Mouse (Mus musculus) liver, embryonic 16.5 days (tissue): ENCODE results near the gene Tspan13. TPM values are rescaled to one million over a fixed set of nuclear protein-coding genes. Genes with fewer than 3 reads are reported as not detected.

Source experiments
- ATAC-seq: fragments of 200-750 bp; cut with Nextera tagmentation; 2 replicates; pipeline ENCODE4 v1.8.0; 2017; ENCODE audit warnings: low read depth, mild to moderate bottlenecking, moderate number of reproducible peaks, moderate library complexity
- H3K27ac ChIP-seq: fragments of 300-500 bp; sonication (generic); 2 replicates; pipeline ENCODE4 v1.5.1; 2014; ENCODE audit warnings: mild to moderate bottlenecking, low read length
- H3K27me3 ChIP-seq: fragments of 300-500 bp; sonication (generic); 2 replicates; pipeline ENCODE4 v1.6.1; 2014; ENCODE audit warnings: low read depth, low read length, mixed read lengths; ENCODE audit not compliant: control insufficient read depth, insufficient read depth
- H3K36me3 ChIP-seq: fragments of 300-500 bp; sonication (generic); 2 replicates; pipeline ENCODE4 v1.6.1; 2014; ENCODE audit warnings: mild to moderate bottlenecking; ENCODE audit not compliant: control insufficient read depth, insufficient read depth
- H3K4me1 ChIP-seq: fragments of 300-500 bp; sonication (generic); 2 replicates; pipeline ENCODE4 v1.6.1; 2014; ENCODE audit warnings: low read depth, low read length, mixed read lengths; ENCODE audit not compliant: control insufficient read depth
- H3K4me2 ChIP-seq: fragments of 300-500 bp; sonication (generic); 2 replicates; pipeline ENCODE4 v1.6.1; 2014; ENCODE audit warnings: low read depth, low read length, mixed read lengths
- H3K4me3 ChIP-seq: fragments of 300-500 bp; sonication (generic); 2 replicates; pipeline ENCODE4 v1.5.1; 2014; ENCODE audit warnings: low read depth, mild to moderate bottlenecking, low read length
- H3K9ac ChIP-seq: fragments of 300-500 bp; sonication (generic); 2 replicates; pipeline ENCODE4 v1.6.1; 2014; ENCODE audit warnings: low read depth, low read length
- H3K9me3 ChIP-seq: fragments of 300-500 bp; sonication (generic); replicated peaks from 2 replicates; pipeline ENCODE4 v1.6.1; 2016; ENCODE audit warnings: low read length; ENCODE audit not compliant: control insufficient read depth
- WGBS: fragments of 180-500 bp; shearing (Covaris S2); extraction: QIAGEN DNeasy Blood & Tissue Kit; methylation state at CpG from one replicate; pipeline ENCODE4 v1.1.7; 2014; ENCODE audit not compliant: insufficient replicate concordance; 5-methylcytosine and 5-hydroxymethylcytosine counted together
- polyA plus RNA-seq: library from polyadenylated mRNA; unstranded; fragments of >200 nt; fragmentation: Nextera tagmentation; extraction: Ambion mirVana; gene quantifications from 2 replicates; pipeline ENCODE4 v1.2.1, GENCODE M21; 2015

Gene Tspan13
- 16.6 and 16.8 TPM in 2 replicates for polyA plus RNA-seq

DNA sequence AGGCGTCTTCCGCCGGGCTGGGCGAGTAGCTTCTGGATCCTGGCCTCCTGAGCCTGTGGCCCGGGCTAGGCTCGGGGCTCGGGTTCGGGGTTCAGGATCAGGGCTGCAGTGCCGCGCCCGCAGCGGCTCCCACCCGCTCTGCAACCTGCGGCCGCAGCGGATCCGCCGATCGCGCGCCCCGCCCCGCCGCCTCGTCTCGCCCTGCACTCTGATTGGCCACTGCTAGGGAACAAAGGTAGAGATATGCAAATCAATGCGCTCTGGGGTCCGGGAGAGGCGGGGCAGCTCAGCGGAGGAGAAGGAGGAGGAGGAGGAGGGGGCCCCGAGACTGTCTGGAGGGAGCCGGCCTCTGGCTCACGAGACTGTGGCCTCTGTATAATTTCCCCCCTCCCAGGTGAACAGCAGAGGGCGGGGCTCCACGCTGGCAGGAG, at the start of gene Tspan13:
Gene Tspan13 (minus strand): TSS at position 153 of the 431 bp plus-strand sequence.
- Histone ChIP-seq H3K9ac (peak within 1 kb of the TSS; percentile 69), H3K27me3 (no peaks in the 10 kb centered on the region), H3K4me1 (peaks cover 10% of the 10 kb centered on the region; the same call in 1 of the 2 replicates), H3K4me3 (peak within 1 kb of the TSS; percentile 77), H3K36me3 (no peaks in the 10 kb centered on the region), H3K27ac (no peak within 1 kb of the TSS), H3K9me3 (no peaks in the 10 kb centered on the region), H3K4me2 (peak within 1 kb of the TSS; percentile 94)
- WGBS, result 0% methylated on average over 32 of the region's 35 CpGs
- ATAC-seq, result peak; percentile 94

- ATAC-seq, result no peak
- H3K4me2 ChIP-seq, result no peak overlapping the region
- H3K36me3 ChIP-seq, result 0 out of 2 replicates have a peak, but pooled peaks cover 2% of the 10 kb centered on the region
- no peaks in the 10 kb centered on the region for H3K27me3 ChIP-seq
- no peaks in the 10 kb centered on the region for H3K9me3 ChIP-seq
- no peak overlapping the region for H3K27ac ChIP-seq
- no peak overlapping the region for H3K9ac ChIP-seq
- H3K4me3 ChIP-seq, result no peak overlapping the region
- 82% methylated on average over 10 of the region's 10 CpGs for WGBS
- no peaks in the 10 kb centered on the region for H3K4me1 ChIP-seq
Measured at GRCm38 (mm10) chr12:36091964-36092363, 49.7 kb upstream of the Tspan13 start.

DNA sequence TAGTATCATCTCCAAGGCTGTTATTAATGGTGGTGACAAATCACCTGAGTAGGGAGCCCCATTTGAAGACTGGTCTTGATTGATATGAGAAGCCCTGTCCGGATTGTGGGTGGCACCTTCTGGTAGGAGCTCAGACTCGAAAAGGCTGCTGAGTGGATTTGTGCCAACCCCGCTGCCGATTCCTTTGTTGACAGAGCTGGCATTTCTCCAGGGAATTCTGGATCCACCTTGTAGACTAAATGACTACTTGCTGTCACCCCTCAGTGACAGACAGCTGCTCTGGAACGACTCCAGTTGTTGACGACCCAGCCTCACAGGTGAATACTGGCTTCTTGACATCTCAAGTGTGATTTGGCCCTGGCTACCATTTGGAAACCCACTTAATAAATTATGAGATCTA, 46.9 kb upstream of the Tspan13 start:
- H3K27ac ChIP-seq, result no peak overlapping the region
- ATAC-seq, result no peak
- no peak overlapping the region for H3K4me2 ChIP-seq
- H3K36me3 ChIP-seq, result 0 out of 2 replicates have a peak, but pooled peaks cover 2% of the 10 kb centered on the region
- H3K4me3 ChIP-seq, result no peak overlapping the region
- H3K9me3 ChIP-seq, result no peaks in the 10 kb centered on the region
- no peak overlapping the region for H3K9ac ChIP-seq
- no peaks in the 10 kb centered on the region for H3K4me1 ChIP-seq
- WGBS, result 49% methylated on average over 6 of the region's 6 CpGs
- H3K27me3 ChIP-seq, result no peaks in the 10 kb centered on the region

- Histone ChIP-seq H3K4me3 (no peak overlapping the region), H3K4me2 (no peak overlapping the region), H3K4me1 (no peaks in the 10 kb centered on the region), H3K27ac (no peak overlapping the region), H3K9me3 (no peaks in the 10 kb centered on the region), H3K9ac (no peak overlapping the region), H3K27me3 (no peaks in the 10 kb centered on the region), H3K36me3 (0 out of 2 replicates have a peak, but pooled peaks cover 2% of the 10 kb centered on the region)
- no peak for ATAC-seq
- 58% methylated on average over 1 of the region's 1 CpGs for WGBS
Measured at GRCm38 (mm10) chr12:36088804-36089203, 46.5 kb upstream of the Tspan13 start.

DNA sequence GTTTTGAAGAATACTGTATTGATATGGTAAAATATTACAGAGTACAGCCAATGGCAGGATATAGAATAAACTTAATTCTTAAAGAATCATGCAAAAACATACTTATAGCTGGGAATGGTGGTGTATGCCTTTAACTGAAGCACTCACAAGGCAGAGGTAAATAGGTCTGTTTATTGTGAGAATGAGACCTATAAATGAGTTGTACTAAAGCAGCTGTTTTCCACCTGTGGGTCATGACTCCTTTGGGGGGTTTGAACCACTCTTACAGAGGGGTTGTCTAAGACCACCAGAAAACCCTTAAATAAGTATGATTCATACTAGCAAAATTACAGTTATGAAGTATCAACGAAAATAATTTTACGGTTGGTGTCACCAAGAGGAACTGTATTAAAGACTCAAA, 43.1 kb upstream of the Tspan13 start:
- no peaks in the 10 kb centered on the region for H3K36me3 ChIP-seq
- no peak overlapping the region for H3K9ac ChIP-seq
- ATAC-seq, result no peak
- no peaks in the 10 kb centered on the region for H3K4me1 ChIP-seq
- H3K9me3 ChIP-seq, result no peaks in the 10 kb centered on the region
- no peak overlapping the region for H3K4me3 ChIP-seq
- H3K27ac ChIP-seq, result no peak overlapping the region
- no peaks in the 10 kb centered on the region for H3K27me3 ChIP-seq
- no peak overlapping the region for H3K4me2 ChIP-seq
- 76% methylated on average over 2 of the region's 2 CpGs for WGBS

DNA sequence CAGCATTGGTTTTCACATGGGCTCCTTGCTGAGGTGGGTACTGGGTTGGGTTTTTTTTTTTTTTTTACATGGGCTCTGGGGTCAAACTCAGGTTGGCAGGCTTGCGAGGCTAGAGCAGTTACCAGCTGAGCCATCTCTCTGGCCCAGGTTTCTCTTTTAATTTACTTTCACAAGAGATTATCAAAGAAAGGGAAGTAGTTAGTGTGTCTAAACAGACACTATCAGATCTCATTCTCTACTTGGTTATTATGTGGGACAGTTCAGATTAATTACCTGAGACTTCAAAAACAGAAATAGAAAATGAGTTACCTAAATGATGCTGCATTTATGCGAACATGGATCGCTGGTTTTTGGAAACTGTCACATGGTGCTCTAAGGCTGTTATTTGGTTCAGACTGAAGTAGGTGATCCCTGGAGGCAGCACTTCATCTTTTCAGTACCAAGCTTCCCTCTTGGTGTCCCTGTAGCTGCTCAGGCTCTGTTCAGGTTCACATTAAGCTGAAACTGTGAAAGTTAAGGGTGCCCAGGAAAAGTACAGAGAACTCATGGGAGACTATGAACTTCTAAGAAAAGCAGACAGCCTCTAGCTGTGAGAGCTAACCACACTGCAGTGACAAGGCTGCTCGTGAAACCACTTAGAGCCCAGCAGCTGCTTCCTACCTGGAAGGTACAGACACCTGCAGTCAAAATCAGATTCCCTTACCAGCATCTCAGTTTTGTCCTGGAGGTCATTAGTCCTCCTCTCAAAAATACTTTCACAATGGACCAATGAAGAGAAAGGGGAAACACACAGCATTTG, 36.0 kb upstream of the Tspan13 start:
- H3K4me3 ChIP-seq, result no peak overlapping the region

DNA sequence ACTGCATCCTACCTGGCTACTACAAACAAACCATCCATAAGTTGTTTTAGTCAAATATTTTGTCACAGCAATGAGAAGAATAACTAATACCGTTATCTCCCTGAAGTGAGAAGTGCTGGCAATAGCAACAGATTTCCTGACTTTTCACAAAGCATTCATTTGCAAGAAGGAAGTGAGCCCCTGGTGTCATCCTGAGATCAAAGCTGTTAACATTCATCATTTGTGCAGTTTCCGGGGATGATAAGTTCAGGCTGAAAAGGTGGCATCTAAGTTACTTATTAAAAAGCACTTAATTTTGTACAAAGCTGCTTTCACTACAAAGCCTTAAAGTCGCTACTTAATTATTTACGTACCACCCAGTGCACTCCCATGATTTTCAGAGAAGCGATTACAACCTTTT, 30.6 kb upstream of the Tspan13 start:
- no peak overlapping the region for H3K4me2 ChIP-seq
- H3K27ac ChIP-seq, result no peak overlapping the region
- no peaks in the 10 kb centered on the region for H3K27me3 ChIP-seq
- H3K4me1 ChIP-seq, result no peaks in the 10 kb centered on the region
- no peaks in the 10 kb centered on the region for H3K9me3 ChIP-seq
- H3K9ac ChIP-seq, result no peak overlapping the region
- ATAC-seq, result no peak
- H3K36me3 ChIP-seq, result no peaks in the 10 kb centered on the region
- WGBS, result 32% methylated on average over 5 of the region's 5 CpGs
- H3K4me3 ChIP-seq, result no peak overlapping the region

More for the DNA sequence above, 36.0 kb upstream of the Tspan13 start:
- Histone ChIP-seq H3K27me3 (no peaks in the 10 kb centered on the region), H3K9ac (no peak overlapping the region), H3K36me3 (no peaks in the 10 kb centered on the region), H3K9me3 (no peaks in the 10 kb centered on the region), H3K4me2 (no peak overlapping the region), H3K27ac (no peak overlapping the region), H3K4me1 (no peaks in the 10 kb centered on the region)
- ATAC-seq, result no peak
- WGBS, result 53% methylated on average over 4 of the region's 4 CpGs

DNA sequence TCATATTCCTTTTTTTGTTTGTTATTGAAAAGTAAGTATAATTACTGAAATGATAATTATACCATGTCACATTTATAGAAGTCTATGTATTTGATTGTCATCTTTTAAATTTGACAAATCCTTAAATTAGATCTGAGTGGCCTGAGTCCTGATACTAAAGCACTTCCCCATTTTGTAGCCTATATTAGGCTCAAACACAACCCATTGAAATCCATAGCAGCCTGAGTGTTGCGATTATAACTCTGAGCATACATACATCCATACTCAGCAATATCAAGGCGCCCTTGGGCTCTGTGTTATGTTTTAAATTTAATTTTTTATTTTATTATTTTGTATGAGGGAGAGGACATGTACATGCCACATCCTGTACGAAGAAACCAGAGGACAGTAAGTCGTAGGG, 27.9 kb upstream of the Tspan13 start:
- Histone ChIP-seq H3K27ac (no peak overlapping the region), H3K4me1 (no peaks in the 10 kb centered on the region), H3K4me3 (no peak overlapping the region), H3K9me3 (no peaks in the 10 kb centered on the region), H3K4me2 (no peak overlapping the region), H3K9ac (no peak overlapping the region), H3K27me3 (no peaks in the 10 kb centered on the region), H3K36me3 (no peaks in the 10 kb centered on the region)
- ATAC-seq, result no peak
- WGBS, result 60% methylated on average over 4 of the region's 4 CpGs

- 63% methylated on average over 2 of the region's 2 CpGs for WGBS
- ATAC-seq, result no peak
- Histone ChIP-seq H3K9me3 (no peaks in the 10 kb centered on the region), H3K27me3 (no peaks in the 10 kb centered on the region), H3K36me3 (no peaks in the 10 kb centered on the region), H3K4me2 (no peak overlapping the region), H3K27ac (no peak overlapping the region), H3K4me1 (no peaks in the 10 kb centered on the region), H3K4me3 (no peak overlapping the region), H3K9ac (no peak overlapping the region)
Measured at GRCm38 (mm10) chr12:36067538-36067937, 25.2 kb upstream of the Tspan13 start.
